Mouse (Mus musculus): ENCODE measurements around the gene Npcd.

- TF ChIP-seq CTCF (IDR thresholded peaks at IDR 0.05; ENCODE audit: insufficient read depth, low read depth, low read length) (no peak), POLR2A (IDR thresholded peaks at IDR 0.05; ENCODE audit: insufficient read depth, low read depth, low read length) (no peak)
Measured at GRCm38 (mm10) chr15:79808114-79808513, 25.9 kb downstream of the Npcd start.

All from olfactory bulb, adult 2 months (tissue).